9 mouse cellular contexts compared by ENCODE assay signal in genomic region chr13:102874465-102875143, GRCm38 (mm10).
DNase-seq lines count a peak whose midpoint lies in the region; ATAC-seq and TF ChIP-seq lines count a peak whose summit lies in the region.
"Had no signal": no experiment of that assay in that cellular context is flagged by ENCODE, and none has a peak within 500 bp of the region (broad histone marks: within the 10 kb centered on the region; RNA-seq: fewer than 3 reads in every experiment).

No protein-coding gene starts in this region.

- H3K27me3 ChIP-seq in ES-Bruce4 (ENCODE audit: control insufficient read depth, insufficient read depth, low read length, poor library complexity, severe bottlenecking) (no peaks in the 10 kb centered on the region), myocyte (ENCODE audit: control insufficient read depth, insufficient read depth, insufficient read length) (no peaks in the 10 kb centered on the region)
- no peaks in the 10 kb centered on the region for H3K27me3 ChIP-seq in forebrain, postnatal 0 days (ENCODE audit: insufficient read depth, low read length)
- H3K27me3 ChIP-seq in hindbrain, postnatal 0 days (ENCODE audit: insufficient read depth, low read length): no peaks in the 10 kb centered on the region
- H3K27me3 ChIP-seq in liver, embryonic 12.5 days (replicated peaks): no peaks in the 10 kb centered on the region
- H3K27me3 ChIP-seq: midbrain, embryonic 12.5 days had no signal

- TF ChIP-seq POLR2A in ES-Bruce4 (IDR thresholded peaks at IDR 0.05; ENCODE audit: insufficient read depth, low read length) (no peak), myocyte (IDR thresholded peaks at IDR 0.05; ENCODE audit: insufficient read length, low read depth) (no peak)

- TF ChIP-seq EP300 in ES-Bruce4 (IDR thresholded peaks at IDR 0.05; ENCODE audit: insufficient read depth, low read depth, low read length): no peak

- peaks cover 99% of the 10 kb centered on the region for H3K79me2 ChIP-seq in myocyte (ENCODE audit: control insufficient read depth, insufficient read depth)

- no peak overlapping the region for H3K4me2 ChIP-seq in forebrain, postnatal 0 days (ENCODE audit: low read depth)
- H3K4me2 ChIP-seq in hindbrain, postnatal 0 days (ENCODE audit: low read depth, low read length): no peak overlapping the region
- H3K4me2 ChIP-seq in myocyte (ENCODE audit: low read depth): peak overlapping the region; percentile 55
- no peak overlapping the region for H3K4me2 ChIP-seq in liver, embryonic 12.5 days
- H3K4me2 ChIP-seq: midbrain, embryonic 12.5 days had no signal

- no peak overlapping the region for H3K9ac ChIP-seq in ES-Bruce4 (ENCODE audit: low read depth, poor library complexity, severe bottlenecking)
- H3K9ac ChIP-seq in forebrain, postnatal 0 days: no peak overlapping the region
- no peak overlapping the region for H3K9ac ChIP-seq in hindbrain, postnatal 0 days (replicated peaks; ENCODE audit: low read length)
- no peak overlapping the region for H3K9ac ChIP-seq in liver, embryonic 12.5 days
- H3K9ac ChIP-seq: midbrain, embryonic 12.5 days had no signal

- H3K9me3 ChIP-seq in ES-Bruce4 (replicated peaks; ENCODE audit: control insufficient read depth, insufficient read depth, low read length, poor library complexity, severe bottlenecking): no peaks in the 10 kb centered on the region
- no peaks in the 10 kb centered on the region for H3K9me3 ChIP-seq in forebrain, postnatal 0 days (ENCODE audit: low read length)
- H3K9me3 ChIP-seq in hindbrain, postnatal 0 days (ENCODE audit: low read length): no peaks in the 10 kb centered on the region
- no peaks in the 10 kb centered on the region for H3K9me3 ChIP-seq in liver, embryonic 12.5 days (replicated peaks)
- H3K9me3 ChIP-seq: midbrain, embryonic 12.5 days had no signal

- 0 out of 2 replicates have a peak overlapping the region, but pooled peaks have one; percentile 25 for H3K27ac ChIP-seq in ES-Bruce4 (ENCODE audit: insufficient read depth, low read length)
- H3K27ac ChIP-seq in forebrain, postnatal 0 days (ENCODE audit: low read depth, low read length): peak overlapping the region; percentile 59
- H3K27ac ChIP-seq in hindbrain, postnatal 0 days: no peak overlapping the region
- H3K27ac ChIP-seq in liver, embryonic 12.5 days: no peak overlapping the region
- H3K27ac ChIP-seq: midbrain, embryonic 12.5 days had no signal

- no peak for TF ChIP-seq CTCF in ES-Bruce4 (IDR thresholded peaks at IDR 0.05; ENCODE audit: low read depth, low read length)
- TF ChIP-seq CTCF in forebrain, postnatal 0 days (IDR thresholded peaks at IDR 0.05; ENCODE audit: low read depth): no peak
- TF ChIP-seq CTCF in hindbrain, postnatal 0 days (IDR thresholded peaks at IDR 0.05; ENCODE audit: low read depth): no peak

- H3K4me1 ChIP-seq in ES-Bruce4 (ENCODE audit: control insufficient read depth, insufficient read depth, low read length): peaks cover 16% of the 10 kb centered on the region
- no peaks in the 10 kb centered on the region for H3K4me1 ChIP-seq in forebrain, postnatal 0 days (ENCODE audit: insufficient read depth)
- H3K4me1 ChIP-seq in hindbrain, postnatal 0 days (ENCODE audit: insufficient read depth, low read length): peaks cover 8% of the 10 kb centered on the region; the same call in 1 of the 2 replicates
- peaks cover 23% of the 10 kb centered on the region for H3K4me1 ChIP-seq in liver, embryonic 12.5 days

- H3ac ChIP-seq in myocyte (ENCODE audit: control insufficient read depth, insufficient read length): no peak overlapping the region

- DNase-seq in frontal cortex, postnatal 36 days (ENCODE audit: low spot score in 2 of 2): peak; percentile 46 to 52
- DNase-seq in frontal cortex, postnatal 25 days (ENCODE audit: low spot score in 2 of 2): no peak
- DNase-seq in forebrain, postnatal 0 days: peak; percentile 74
- peak; percentile 33 for DNase-seq in hindbrain, postnatal 0 days (ENCODE audit: low spot score)

- 0 out of 2 replicates have a peak overlapping the region, but pooled peaks have one; percentile 16 for H3K4me3 ChIP-seq in ES-Bruce4 (ENCODE audit: low read depth, low read length)
- no peak overlapping the region for H3K4me3 ChIP-seq in forebrain, postnatal 0 days (ENCODE audit: low read depth, low read length)
- H3K4me3 ChIP-seq in hindbrain, postnatal 0 days (ENCODE audit: low read length): no peak overlapping the region
- no peak overlapping the region for H3K4me3 ChIP-seq in myocyte
- no peak overlapping the region for H3K4me3 ChIP-seq in liver, embryonic 12.5 days
- H3K4me3 ChIP-seq: midbrain, embryonic 12.5 days had no signal

- no peaks in the 10 kb centered on the region for H3K36me3 ChIP-seq in ES-Bruce4 (ENCODE audit: control insufficient read depth, insufficient read depth, low read length, poor library complexity, severe bottlenecking)
- no peaks in the 10 kb centered on the region for H3K36me3 ChIP-seq in forebrain, postnatal 0 days (ENCODE audit: insufficient read depth)
- no peaks in the 10 kb centered on the region for H3K36me3 ChIP-seq in hindbrain, postnatal 0 days (ENCODE audit: insufficient read depth, low read length)
- H3K36me3 ChIP-seq in myocyte (ENCODE audit: control insufficient read depth, insufficient read depth): peaks cover 4% of the 10 kb centered on the region
- H3K36me3 ChIP-seq in liver, embryonic 12.5 days: no peaks in the 10 kb centered on the region
- H3K36me3 ChIP-seq: midbrain, embryonic 12.5 days had no signal

- 34% methylated on average over 14 of the region's 14 CpGs for WGBS in forebrain, postnatal 0 days
- 58% methylated on average over 14 of the region's 14 CpGs for WGBS in hindbrain, postnatal 0 days
- WGBS in liver, embryonic 12.5 days (ENCODE audit: insufficient replicate concordance): 75% methylated on average over 14 of the region's 14 CpGs

- peak; percentile 90 for ATAC-seq in forebrain, postnatal 0 days
- ATAC-seq in hindbrain, postnatal 0 days: no peak
- no peak for ATAC-seq in liver, embryonic 12.5 days
- ATAC-seq in erythroblast, adult 5-6 weeks (replicated peaks; ENCODE audit: low FRiP score, poor library complexity, severe bottlenecking): no peak

TF ChIP-seq in myocyte, 11 proteins besides CTCF, POLR2A, EP300 and RAD21:
- TF ChIP-seq MYOD1 (IDR thresholded peaks at IDR 0.05; ENCODE audit: control insufficient read depth in 1 of 3, insufficient read length in 2 of 3, low read depth in 2 of 3) (peak in 2 of 3 experiments; percentile 26 to 57), POLR2AphosphoS2 (IDR thresholded peaks at IDR 0.05; ENCODE audit: insufficient read length, low read depth) (no peak), CEBPB (IDR thresholded peaks at IDR 0.05; ENCODE audit: insufficient read depth, poor library complexity, severe bottlenecking) (no peak), E2F4 (IDR thresholded peaks at IDR 0.05; ENCODE audit: insufficient read depth) (no peak), MYOG (IDR thresholded peaks at IDR 0.05; ENCODE audit: control insufficient read depth in 1 of 3, insufficient read depth in 1 of 3, insufficient read length in 2 of 3, low read depth in 2 of 3) (peak in 2 of 3 experiments; percentile 51 to 79), TCF3 (IDR thresholded peaks at IDR 0.05; ENCODE audit: insufficient read length, low read depth) (no peak), SRF (IDR thresholded peaks at IDR 0.05; ENCODE audit: control insufficient read depth, insufficient read length, low read depth) (no peak), TCF12 (IDR thresholded peaks at IDR 0.05; ENCODE audit: insufficient read depth, poor library complexity, severe bottlenecking) (no peak), MAX (IDR thresholded peaks at IDR 0.05; ENCODE audit: low read depth) (no peak), USF1 (IDR thresholded peaks at IDR 0.05; ENCODE audit: low read depth) (no peak), REST (IDR thresholded peaks at IDR 0.05; ENCODE audit: insufficient read depth, insufficient read length) (no peak)

Comparison
In these comparisons a context has a peak if more than half of its experiments do, and no peak if none do; other contexts are left out.
1. DNase-seq: peak in frontal cortex, postnatal 36 days (2 of 2), forebrain, postnatal 0 days (single experiment) and hindbrain, postnatal 0 days (single experiment); none in frontal cortex, postnatal 25 days (0 of 2).
2. H3K27ac ChIP-seq: peak in ES-Bruce4 (single experiment) and forebrain, postnatal 0 days (single experiment); none in hindbrain, postnatal 0 days (single experiment) and liver, embryonic 12.5 days (single experiment).